Mouse (Mus musculus): ENCODE measurements around the gene Tubb2a. TPM values are rescaled to one million over a fixed set of nuclear protein-coding genes. Genes with fewer than 3 reads are reported as not detected.

The Tubb2a gene
- total and polyA plus RNA-seq, 3 experiments = 38.8 to 55.9 TPM; not detected in 1

GRCm38 (mm10) chr13:34038901-34039341 lies 38.9 kb downstream of the Tubb2a start:
- Histone ChIP-seq H3K27ac (ENCODE audit: control insufficient read depth, low read depth, low read length) (no peak overlapping the region), H3K9me3 (replicated peaks; ENCODE audit: insufficient read depth, low read length) (no peaks in the 10 kb centered on the region), H3K27me3 (ENCODE audit: control insufficient read depth in 1 of 2, insufficient read depth in 2 of 2, low read length in 2 of 2) (no peaks in the 10 kb centered on the region), H3K9ac (ENCODE audit: control insufficient read depth, low read depth, low read length, poor library complexity, severe bottlenecking) (no peak overlapping the region), H3K4me3 (ENCODE audit: control insufficient read depth in 1 of 2, insufficient read depth in 1 of 2, low read depth in 2 of 2, low read length in 2 of 2) (no peak overlapping the region), H3K79me2 (ENCODE audit: control insufficient read depth, insufficient read depth, low read length, poor library complexity) (peaks cover 5% of the 10 kb centered on the region), H3K36me3 (ENCODE audit: control insufficient read depth in 1 of 2, insufficient read depth in 2 of 2, low read length in 2 of 2) (no peaks in the 10 kb centered on the region; a peak in 1 of 4 replicates), H3K4me1 (ENCODE audit: control insufficient read depth in 1 of 2, insufficient read depth in 2 of 2, low read length in 2 of 2) (peaks cover 0 to 11% of the 10 kb centered on the region in 2 experiments; a peak in 1 of 4 replicates)
- DNase-seq (ENCODE audit: low read depth, low spot score) = no peak
- no peak for TF ChIP-seq SMC3 (IDR thresholded peaks at IDR 0.05; ENCODE audit: low read depth, low read length)
- no peak for TF ChIP-seq ZNF384 (IDR thresholded peaks at IDR 0.05; ENCODE audit: low read depth, low read length)
- TF ChIP-seq ZC3H11A (IDR thresholded peaks at IDR 0.05; ENCODE audit: low read depth, low read length) = no peak
- no peak for TF ChIP-seq E2F4 (IDR thresholded peaks at IDR 0.05; ENCODE audit: borderline replicate concordance, low read depth, low read length)
- no peak for TF ChIP-seq JUND (IDR thresholded peaks at IDR 0.05; ENCODE audit: low read depth, low read length)
- TF ChIP-seq ZMIZ1 (IDR thresholded peaks at IDR 0.05; ENCODE audit: low read depth, low read length) = no peak
- TF ChIP-seq RCOR1 (IDR thresholded peaks at IDR 0.05; ENCODE audit: low read depth, low read length) = no peak
- TF ChIP-seq CTCF (IDR thresholded peaks at IDR 0.05 in 2 of 3, conservative IDR thresholded peaks at IDR 0.05 in 1 of 3; ENCODE audit: control insufficient read depth in 1 of 3, insufficient read depth in 1 of 3, low read depth in 2 of 3, low read length in 3 of 3, poor library complexity in 1 of 3, severe bottlenecking in 1 of 3) = no peak
- no peak for TF ChIP-seq MYB (IDR thresholded peaks at IDR 0.05; ENCODE audit: low read depth, low read length)
- no peak for TF ChIP-seq MEF2A (IDR thresholded peaks at IDR 0.05; ENCODE audit: extremely low read depth, insufficient replicate concordance, low read depth, low read length, poor library complexity, severe bottlenecking)

GRCm38 (mm10) chr13:34038056-34038432 lies 39.8 kb downstream of the Tubb2a start:
- H3K4me1 ChIP-seq (ENCODE audit: control insufficient read depth in 1 of 2, insufficient read depth in 2 of 2, low read length in 2 of 2) = peaks cover 0 to 11% of the 10 kb centered on the region in 2 experiments; a peak in 1 of 4 replicates
- peak overlapping the region; percentile 5 for H3K27ac ChIP-seq (ENCODE audit: control insufficient read depth, low read depth, low read length)
- TF ChIP-seq NRF1 (IDR thresholded peaks at IDR 0.05; ENCODE audit: insufficient read depth, low read depth, low read length, poor library complexity, severe bottlenecking) (no peak), CHD1 (IDR thresholded peaks at IDR 0.05; ENCODE audit: low read depth, low read length) (0 out of 2 replicates have a peak, but pooled peaks have one; percentile 59)

More at GRCm38 (mm10) chr13:34038056-34038432, 39.8 kb downstream of the Tubb2a start:
- H3K4me3 ChIP-seq (ENCODE audit: control insufficient read depth in 1 of 2, insufficient read depth in 1 of 2, low read depth in 2 of 2, low read length in 2 of 2) = peak overlapping the region; percentile 77 to 86
- DNase-seq (ENCODE audit: low read depth, low spot score) = no peak
- no peaks in the 10 kb centered on the region for H3K27me3 ChIP-seq (ENCODE audit: control insufficient read depth in 1 of 2, insufficient read depth in 2 of 2, low read length in 2 of 2)
- no peaks in the 10 kb centered on the region for H3K9me3 ChIP-seq (replicated peaks; ENCODE audit: insufficient read depth, low read length)
- no peaks in the 10 kb centered on the region; a peak in 1 of 4 replicates for H3K36me3 ChIP-seq (ENCODE audit: control insufficient read depth in 1 of 2, insufficient read depth in 2 of 2, low read length in 2 of 2)
- H3K79me2 ChIP-seq (ENCODE audit: control insufficient read depth, insufficient read depth, low read length, poor library complexity) = peaks cover 5% of the 10 kb centered on the region
- H3K9ac ChIP-seq (ENCODE audit: control insufficient read depth, low read depth, low read length, poor library complexity, severe bottlenecking) = peak overlapping the region; percentile 87
